Mouse (Mus musculus): Measurements from ENCODE around the gene Cma1. TPM values are rescaled to one million over a fixed set of nuclear protein-coding genes. Genes with fewer than 3 reads are reported as not detected.

Gene Cma1
- polyA plus RNA-seq, 1 experiment = not detected

- H3K27ac ChIP-seq (ENCODE audit: insufficient read depth, low read depth, low read length) = no peak overlapping the region
These were observed 46.8 kb downstream of the Cma1 start for GRCm38 (mm10) chr14:55897671-55898070.

More at GRCm38 (mm10) chr14:55897671-55898070, 46.8 kb downstream of the Cma1 start:
- Histone ChIP-seq H3K4me1 (ENCODE audit: control insufficient read depth, insufficient read depth, low read length) (peaks cover 4% of the 10 kb centered on the region; the same call in 1 of the 2 replicates), H3K4me3 (ENCODE audit: insufficient read depth, low read length) (no peak overlapping the region)
- TF ChIP-seq CTCF (IDR thresholded peaks at IDR 0.05; ENCODE audit: low read depth, low read length) = no peak
- TF ChIP-seq POLR2A (IDR thresholded peaks at IDR 0.05; ENCODE audit: borderline replicate concordance, low read depth, low read length) = no peak

Other genes starting within 250 kb of the Cma1 start
- gene Tgm1, start 230.7 kb downstream of the Cma1 start, polyA plus RNA-seq (2012; ENCODE audit: insufficient read depth, insufficient read length, missing spikeins) = 0.59 and 1.1 TPM in 2 replicates
- 28.2 and 29.4 TPM in 2 replicates for gene Rabggta, start 222.4 kb downstream of the Cma1 start, polyA plus RNA-seq (2012; ENCODE audit: insufficient read depth, insufficient read length, missing spikeins)
- gene Dhrs1, start 199.0 kb downstream of the Cma1 start, polyA plus RNA-seq (2012; ENCODE audit: insufficient read depth, insufficient read length, missing spikeins) = 117 and 120 TPM in 2 replicates
- gene Nop9, start 199.0 kb downstream of the Cma1 start, polyA plus RNA-seq (2012; ENCODE audit: insufficient read depth, insufficient read length, missing spikeins) = 17.1 and 22.1 TPM in 2 replicates
- 0.67 TPM in 1 of 2 replicates, not detected in the other for gene Cideb, start 186.2 kb downstream of the Cma1 start, polyA plus RNA-seq (2012; ENCODE audit: insufficient read depth, insufficient read length, missing spikeins)
- gene Ltb4r2, start 183.2 kb downstream of the Cma1 start, polyA plus RNA-seq (2012; ENCODE audit: insufficient read depth, insufficient read length, missing spikeins) = 0.15 and 0.25 TPM in 2 replicates
- gene Ltb4r1, start 178.7 kb downstream of the Cma1 start, polyA plus RNA-seq (2012; ENCODE audit: insufficient read depth, insufficient read length, missing spikeins) = 1.5 and 1.7 TPM in 2 replicates
- not detected in 2 replicates for gene Adcy4, start 160.6 kb downstream of the Cma1 start, polyA plus RNA-seq (2012; ENCODE audit: insufficient read depth, insufficient read length, missing spikeins)
- 28.4 and 31.8 TPM in 2 replicates for gene Ripk3, start 155.8 kb downstream of the Cma1 start, polyA plus RNA-seq (2012; ENCODE audit: insufficient read depth, insufficient read length, missing spikeins)
- gene Nfatc4, start 121.5 kb downstream of the Cma1 start, polyA plus RNA-seq (2012; ENCODE audit: insufficient read depth, insufficient read length, missing spikeins) = 0.36 and 0.99 TPM in 2 replicates
- 2.3 and 3.2 TPM in 2 replicates for gene Nynrin, start 90.7 kb downstream of the Cma1 start, polyA plus RNA-seq (2012; ENCODE audit: insufficient read depth, insufficient read length, missing spikeins)
- 0.16 TPM in 1 of 2 replicates, not detected in the other for gene Cbln3, start 60.3 kb downstream of the Cma1 start, polyA plus RNA-seq (2012; ENCODE audit: insufficient read depth, insufficient read length, missing spikeins)
- gene Khnyn, start 59.7 kb downstream of the Cma1 start, polyA plus RNA-seq (2012; ENCODE audit: insufficient read depth, insufficient read length, missing spikeins) = 26.8 and 28.9 TPM in 2 replicates
- 2.0 and 3.2 TPM in 2 replicates for gene Sdr39u1, start 44.4 kb downstream of the Cma1 start, polyA plus RNA-seq (2012; ENCODE audit: insufficient read depth, insufficient read length, missing spikeins)
- gene Cma2, start 6.3 kb upstream of the Cma1 start, polyA plus RNA-seq (2012; ENCODE audit: insufficient read depth, insufficient read length, missing spikeins) = not detected in 2 replicates
- not detected in 2 replicates for gene Mcpt1, start 73.3 kb upstream of the Cma1 start, polyA plus RNA-seq (2012; ENCODE audit: insufficient read depth, insufficient read length, missing spikeins)
- not detected in 2 replicates for gene Mcpt9, start 85.8 kb upstream of the Cma1 start, polyA plus RNA-seq (2012; ENCODE audit: insufficient read depth, insufficient read length, missing spikeins)
- not detected in 2 replicates for gene Mcpt2, start 97.4 kb upstream of the Cma1 start, polyA plus RNA-seq (2012; ENCODE audit: insufficient read depth, insufficient read length, missing spikeins)
- gene Mcpt4, start 117.6 kb upstream of the Cma1 start, polyA plus RNA-seq (2012; ENCODE audit: insufficient read depth, insufficient read length, missing spikeins) = not detected in 2 replicates
- 0.67 TPM in 1 of 2 replicates, not detected in the other for gene Mcpt8, start 140.6 kb upstream of the Cma1 start, polyA plus RNA-seq (2012; ENCODE audit: insufficient read depth, insufficient read length, missing spikeins)
- not detected in 2 replicates for gene Ctsg, start 157.9 kb upstream of the Cma1 start, polyA plus RNA-seq (2012; ENCODE audit: insufficient read depth, insufficient read length, missing spikeins)
- gene Gzme, start 175.9 kb upstream of the Cma1 start, polyA plus RNA-seq (2012; ENCODE audit: insufficient read depth, insufficient read length, missing spikeins) = 0.60 and 1.1 TPM in 2 replicates
- not detected in 2 replicates for gene Gzmd, start 187.9 kb upstream of the Cma1 start, polyA plus RNA-seq (2012; ENCODE audit: insufficient read depth, insufficient read length, missing spikeins)
- not detected in 2 replicates for gene Gzmg, start 214.9 kb upstream of the Cma1 start, polyA plus RNA-seq (2012; ENCODE audit: insufficient read depth, insufficient read length, missing spikeins)
- not detected in 2 replicates for gene Gzmn, start 229.9 kb upstream of the Cma1 start, polyA plus RNA-seq (2012; ENCODE audit: insufficient read depth, insufficient read length, missing spikeins)